Mouse (Mus musculus): ENCODE measurements at regions not wholly inside any gene's neighbourhood (a gene's known extent, or its start where the extent isn't known, plus 50 kb on each side); places are given as distances from the start of the nearest gene placed in this dataset.

GRCm38 (mm10) chr13:53596871-53597800, 124.3 kb upstream of the Msx2 start:
- no peak for DNase-seq (ENCODE audit: low spot score)

GRCm38 (mm10) chr13:53592755-53593154, 119.9 kb upstream of the Msx2 start:
- no peak for DNase-seq (ENCODE audit: low spot score)

GRCm38 (mm10) chr13:53586771-53587170, 113.9 kb upstream of the Msx2 start:
- DNase-seq (ENCODE audit: low spot score), result no peak

- no peak for DNase-seq (ENCODE audit: low spot score)
These were observed 111.7 kb upstream of the Msx2 start for GRCm38 (mm10) chr13:53584504-53585130.

- DNase-seq (ENCODE audit: low spot score), result no peak
These were observed 81.2 kb upstream of the Msx2 start for GRCm38 (mm10) chr13:53553876-53554577.

- DNase-seq (ENCODE audit: low spot score), result no peak
These were observed 80.5 kb upstream of the Msx2 start for GRCm38 (mm10) chr13:53553192-53553875.

GRCm38 (mm10) chr13:53548396-53548795, 75.5 kb upstream of the Msx2 start:
- no peak for DNase-seq (ENCODE audit: low spot score)

- DNase-seq (ENCODE audit: low spot score), result no peak
These were observed 70.4 kb upstream of the Msx2 start for GRCm38 (mm10) chr13:53543291-53543690.

GRCm38 (mm10) chr13:53539797-53540196, 66.9 kb upstream of the Msx2 start:
- no peak for DNase-seq (ENCODE audit: low spot score)

GRCm38 (mm10) chr13:53537937-53538336, 65.1 kb upstream of the Msx2 start:
- no peak for DNase-seq (ENCODE audit: low spot score)

- DNase-seq (ENCODE audit: low spot score), result no peak
These were observed 63.0 kb upstream of the Msx2 start for GRCm38 (mm10) chr13:53535781-53536425.

- DNase-seq (ENCODE audit: low spot score), result no peak
These were observed 60.9 kb upstream of the Msx2 start for GRCm38 (mm10) chr13:53533738-53534137.

- DNase-seq (ENCODE audit: low spot score), result no peak
These were observed 54.0 kb upstream of the Msx2 start for GRCm38 (mm10) chr13:53526880-53527279.

- DNase-seq (ENCODE audit: low spot score), result no peak
These were observed 49.9 kb upstream of the Msx2 start for GRCm38 (mm10) chr13:53522807-53523206.

Measured in heart, adult 8-10 months (tissue).